Mouse (Mus musculus): ENCODE data around the gene Pygo1.

DNA sequence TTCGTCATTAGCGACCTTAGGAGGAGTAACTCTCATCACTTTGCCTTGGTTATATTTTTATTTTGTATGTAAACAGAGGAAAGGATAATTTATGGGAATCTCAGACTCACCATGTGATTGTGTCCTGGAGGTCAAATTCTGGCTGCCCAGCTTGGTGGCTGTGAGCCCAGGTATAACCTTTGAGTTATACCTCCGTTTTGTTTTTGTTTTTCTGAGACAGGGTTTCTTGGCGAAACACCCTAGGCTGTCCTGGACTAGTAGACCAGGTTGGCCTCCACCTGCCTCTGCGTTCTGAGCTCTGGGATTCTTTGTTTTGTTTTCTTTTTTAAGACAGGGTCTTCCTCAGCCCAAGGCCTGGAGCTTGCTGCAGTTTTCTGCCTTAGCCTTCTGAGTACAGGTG lies 63.3 kb downstream of the Pygo1 start:
- TF ChIP-seq CTCF (IDR thresholded peaks at IDR 0.05) (no peak), EP300 (IDR thresholded peaks at IDR 0.05) (no peak)

All from lung, postnatal 0 days (tissue).